9 mouse cellular contexts compared by ENCODE assay signal in the genomic region with DNA sequence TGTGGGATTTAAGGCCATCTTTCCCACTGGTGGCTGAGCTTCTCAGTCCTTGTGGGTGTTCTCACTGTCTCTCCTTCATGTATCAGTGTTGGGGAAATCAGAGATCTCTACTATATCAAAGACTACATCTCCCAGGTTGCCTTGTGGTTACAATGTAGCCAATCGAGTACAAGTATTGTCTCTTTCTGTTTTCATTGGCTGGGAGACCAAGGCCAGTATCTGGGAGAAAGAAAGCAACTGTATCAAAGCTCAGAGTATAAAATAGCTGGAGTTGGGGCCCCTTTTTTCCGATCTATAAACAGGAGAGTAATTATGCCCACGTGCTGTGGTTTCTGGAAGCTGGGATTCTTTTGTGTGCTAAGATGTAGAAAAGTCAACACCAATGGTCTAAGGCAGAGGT. TPM values are rescaled to one million over a fixed set of nuclear protein-coding genes. Genes with fewer than 3 reads are reported as not detected.
DNase-seq lines count a peak whose midpoint lies in the region; ATAC-seq and TF ChIP-seq lines count a peak whose summit lies in the region.
"Had no signal": no experiment of that assay in that cellular context is flagged by ENCODE, and none has a peak within 500 bp of the region (broad histone marks: within the 10 kb centered on the region; RNA-seq: fewer than 3 reads in every experiment).

No protein-coding gene starts in this region.

- TF ChIP-seq CTCF in gastrocnemius, adult 2 months (IDR thresholded peaks at IDR 0.05), result no peak
- TF ChIP-seq CTCF in ES-Bruce4 (IDR thresholded peaks at IDR 0.05; ENCODE audit: low read depth, low read length), result no peak
- TF ChIP-seq CTCF in cerebellum, adult 2 months (IDR thresholded peaks at IDR 0.05; ENCODE audit: borderline replicate concordance, insufficient read depth, low read depth, low read length), result no peak

- no peaks in the 10 kb centered on the region for H3K27me3 ChIP-seq in ES-Bruce4 (ENCODE audit: control insufficient read depth, insufficient read depth, low read length, poor library complexity, severe bottlenecking)
- peaks cover 42% of the 10 kb centered on the region for H3K27me3 ChIP-seq in forebrain, embryonic 13.5 days
- 0 out of 2 replicates have a peak, but pooled peaks cover 5% of the 10 kb centered on the region for H3K27me3 ChIP-seq in limb, embryonic 12.5 days
- no peaks in the 10 kb centered on the region; the same call in 1 of the 2 replicates for H3K27me3 ChIP-seq in cerebellum, adult 2 months (ENCODE audit: control insufficient read depth, insufficient read depth, low read length)

- H3K9me3 ChIP-seq in ES-Bruce4 (replicated peaks; ENCODE audit: control insufficient read depth, insufficient read depth, low read length, poor library complexity, severe bottlenecking), result no peaks in the 10 kb centered on the region
- H3K9me3 ChIP-seq in forebrain, embryonic 13.5 days (replicated peaks), result no peaks in the 10 kb centered on the region
- no peaks in the 10 kb centered on the region for H3K9me3 ChIP-seq in limb, embryonic 12.5 days

- H3K27ac ChIP-seq in gastrocnemius, adult 2 months, result peak overlapping the region; percentile 71
- H3K27ac ChIP-seq in ES-Bruce4 (ENCODE audit: insufficient read depth, low read length), result peak overlapping the region; percentile 20; the same call in 1 of the 2 replicates
- no peak overlapping the region for H3K27ac ChIP-seq in forebrain, embryonic 13.5 days
- peak overlapping the region; percentile 91 for H3K27ac ChIP-seq in limb, embryonic 12.5 days
- no peak overlapping the region for H3K27ac ChIP-seq in cerebellum, adult 2 months (ENCODE audit: insufficient read depth, low read length)

- no peak for DNase-seq in gastrocnemius, adult 2 months
- DNase-seq in gastrocnemius, postnatal 10 days, result no peak
- DNase-seq in left cerebral cortex, adult 18-20 months (ENCODE audit: low spot score in 2 of 2), result no peak
- DNase-seq in urinary bladder, postnatal 10 days (ENCODE audit: low spot score), result no peak
- DNase-seq in cerebellum, adult 2 months, result no peak
- DNase-seq: adrenal gland, adult 8-10 months had no signal

- H3K4me1 ChIP-seq in ES-Bruce4 (ENCODE audit: control insufficient read depth, insufficient read depth, low read length), result peaks cover 8% of the 10 kb centered on the region
- H3K4me1 ChIP-seq in forebrain, embryonic 13.5 days, result peaks cover 16% of the 10 kb centered on the region
- H3K4me1 ChIP-seq in limb, embryonic 12.5 days (replicated peaks), result peaks cover 79% of the 10 kb centered on the region
- H3K4me1 ChIP-seq in cerebellum, adult 2 months (ENCODE audit: control insufficient read depth, insufficient read depth, low read length), result no peaks in the 10 kb centered on the region

- no peaks in the 10 kb centered on the region for H3K36me3 ChIP-seq in ES-Bruce4 (ENCODE audit: control insufficient read depth, insufficient read depth, low read length, poor library complexity, severe bottlenecking)
- no peaks in the 10 kb centered on the region for H3K36me3 ChIP-seq in forebrain, embryonic 13.5 days (ENCODE audit: poor library complexity, severe bottlenecking)
- no peaks in the 10 kb centered on the region for H3K36me3 ChIP-seq in limb, embryonic 12.5 days

- no peak overlapping the region for H3K4me3 ChIP-seq in gastrocnemius, adult 2 months
- H3K4me3 ChIP-seq in ES-Bruce4 (ENCODE audit: low read depth, low read length), result no peak overlapping the region
- H3K4me3 ChIP-seq in forebrain, embryonic 13.5 days, result no peak overlapping the region
- H3K4me3 ChIP-seq in limb, embryonic 12.5 days (replicated peaks), result no peak overlapping the region
- H3K4me3 ChIP-seq in cerebellum, adult 2 months (replicated peaks; ENCODE audit: insufficient read depth, low read depth, low read length), result no peak overlapping the region

- TF ChIP-seq POLR2A in ES-Bruce4 (IDR thresholded peaks at IDR 0.05; ENCODE audit: insufficient read depth, low read length), result no peak
- no peak for TF ChIP-seq POLR2A in cerebellum, adult 2 months (IDR thresholded peaks at IDR 0.05; ENCODE audit: borderline replicate concordance, insufficient read depth, low read length)

- ATAC-seq in forebrain, embryonic 13.5 days, result peak; percentile 72
- ATAC-seq in limb, embryonic 12.5 days (ENCODE audit: insufficient number of reproducible peaks, insufficient read depth, low FRiP score, low TSS enrichment, low read depth), result peak; percentile 24; the same call in 1 of the 2 replicates

- WGBS in forebrain, embryonic 13.5 days, result 14% methylated on average over 3 of the region's 3 CpGs
- WGBS in limb, embryonic 12.5 days, result 17% methylated on average over 3 of the region's 3 CpGs
- 32% methylated on average over 3 of the region's 3 CpGs for WGBS in cerebellum, adult 2 months

- H3K4me2 ChIP-seq in forebrain, embryonic 13.5 days, result no peak overlapping the region
- 0 out of 2 replicates have a peak overlapping the region, but pooled peaks have one; percentile 8 for H3K4me2 ChIP-seq in limb, embryonic 12.5 days

- intact Hi-C loops in gastrocnemius, adult 2 months (cut with DNase I), result no loop called here

- no peak for TF ChIP-seq EP300 in ES-Bruce4 (IDR thresholded peaks at IDR 0.05; ENCODE audit: insufficient read depth, low read depth, low read length)

- no peak overlapping the region for H3K9ac ChIP-seq in ES-Bruce4 (ENCODE audit: low read depth, poor library complexity, severe bottlenecking)
- H3K9ac ChIP-seq in forebrain, embryonic 13.5 days, result no peak overlapping the region
- no peak overlapping the region for H3K9ac ChIP-seq in limb, embryonic 12.5 days (replicated peaks)

RNA-seq across cellular contexts. Expression of gene Sulf2, which starts 19.7 kb away (rescaled TPM):
- 10 to 100 TPM in 1 of 2 experiments, 1 to 10 TPM in 1; 5.9 to 12.2 TPM for total RNA-seq in gastrocnemius, adult 2 months (2021)
- 10 to 100 TPM; 25.7 to 30.3 TPM for total RNA-seq in gastrocnemius, postnatal 10 days (2021)
- 116 and 119 TPM in 2 replicates for polyA plus RNA-seq in ES-Bruce4 (2011; ENCODE audit: insufficient read depth, insufficient read length, low read depth, missing spikeins)
- 25.3 and 28.9 TPM in 2 replicates for polyA plus RNA-seq in forebrain, embryonic 13.5 days (2015; fragmentation: Nextera tagmentation; extraction: Ambion mirVana)
- polyA plus RNA-seq in limb, embryonic 12.5 days (2016; fragmentation: Nextera tagmentation; extraction: Ambion mirVana), result 176 and 187 TPM in 2 replicates
- 10 to 100 TPM; 71.3 to 81.2 TPM for total RNA-seq in left cerebral cortex, adult 18-20 months (2021)
- 39.2 and 40.0 TPM in 2 replicates for polyA plus RNA-seq in cerebellum, adult 2 months (2012; rRNA removed)

Comparison
In these comparisons a context has a peak if more than half of its experiments do, and no peak if none do; other contexts are left out.
1. H3K27ac ChIP-seq: peak in gastrocnemius, adult 2 months (single experiment), ES-Bruce4 (single experiment) and limb, embryonic 12.5 days (single experiment); none in forebrain, embryonic 13.5 days (single experiment) and cerebellum, adult 2 months (single experiment).